Mouse (Mus musculus) right cerebral cortex, adult 18-20 months (tissue): ENCODE data around the gene Atp6v1d.

Experiments
- DNase-seq: peaks from one replicate; pipeline ENCODE4 v3.0.0; 2022; ENCODE audit warnings: mixed read lengths

The Atp6v1d gene

GRCm38 (mm10) chr12:78790791-78791190 is 70.6 kb downstream of the Atp6v1d start:
- DNase-seq, result no peak
